Mouse (Mus musculus) ES-Bruce4 (cell line): ENCODE measurements around the gene Rinl. TPM values are rescaled to one million over a fixed set of nuclear protein-coding genes. Genes with fewer than 3 reads are reported as not detected.

Experiments used
- H3K27ac ChIP-seq: 2 replicates; pipeline ENCODE4 v1.5.1; 2012; ENCODE audit warnings: low read length, inconsistent platforms; ENCODE audit not compliant: insufficient read depth
- H3K27me3 ChIP-seq: 2 replicates; pipeline ENCODE4 v1.6.1; 2012; ENCODE audit warnings: mild to moderate bottlenecking, low read length, inconsistent platforms; ENCODE audit not compliant: control insufficient read depth, poor library complexity, insufficient read depth, severe bottlenecking
- H3K36me3 ChIP-seq: 2 replicates; pipeline ENCODE4 v1.6.1; 2012; ENCODE audit warnings: inconsistent platforms, mild to moderate bottlenecking, low read length, moderate library complexity; ENCODE audit not compliant: control insufficient read depth, poor library complexity, insufficient read depth, severe bottlenecking
- H3K4me1 ChIP-seq: one replicate; pipeline ENCODE4 v1.8.1; 2011; ENCODE audit warnings: low read length; ENCODE audit not compliant: control insufficient read depth, insufficient read depth
- H3K4me3 ChIP-seq: 2 replicates; pipeline ENCODE4 v1.5.1; 2011; ENCODE audit warnings: low read depth, mild to moderate bottlenecking, low read length
- H3K9ac ChIP-seq: 2 replicates; pipeline ENCODE4 v1.6.1; 2012; ENCODE audit warnings: low read depth, mild to moderate bottlenecking, inconsistent platforms; ENCODE audit not compliant: poor library complexity, severe bottlenecking
- H3K9me3 ChIP-seq: replicated peaks from 2 replicates; pipeline ENCODE4 v1.6.1; 2012; ENCODE audit warnings: mild to moderate bottlenecking, low read length, inconsistent platforms; ENCODE audit not compliant: control insufficient read depth, poor library complexity, insufficient read depth, severe bottlenecking
- CTCF ChIP-seq: IDR thresholded peaks from one replicate; pipeline ENCODE4 v1.8.1; 2011; ENCODE audit warnings: low read depth, low read length
- EP300 ChIP-seq: IDR thresholded peaks from 2 replicates; pipeline ENCODE4 v1.6.1; 2011; ENCODE audit warnings: low read depth, low read length; ENCODE audit not compliant: insufficient read depth
- POLR2A ChIP-seq: IDR thresholded peaks from one replicate; pipeline ENCODE4 v1.8.1; 2011; ENCODE audit warnings: low read length; ENCODE audit not compliant: insufficient read depth
- polyA plus RNA-seq: library from polyadenylated mRNA; stranded (reverse); fragments of >200 nt; gene quantifications from 2 replicates; pipeline ENCODE4 v1.2.4, GENCODE M21; 2011; ENCODE audit warnings: low read depth; ENCODE audit not compliant: missing spikeins, insufficient read depth, insufficient read length

Rinl gene
- polyA plus RNA-seq, 1 experiment, result 28.0 TPM

- Histone ChIP-seq H3K27me3 (no peaks in the 10 kb centered on the region), H3K4me1 (peaks cover 2% of the 10 kb centered on the region), H3K4me3 (no peak overlapping the region), H3K9ac (no peak overlapping the region), H3K9me3 (no peaks in the 10 kb centered on the region), H3K27ac (no peak overlapping the region), H3K36me3 (peaks cover 97% of the 10 kb centered on the region)
- TF ChIP-seq EP300 (no peak), CTCF (no peak), POLR2A (no peak)
These were observed 28.2 kb downstream of the Rinl start for GRCm38 (mm10) chr7:28816920-28817319.

DNA sequence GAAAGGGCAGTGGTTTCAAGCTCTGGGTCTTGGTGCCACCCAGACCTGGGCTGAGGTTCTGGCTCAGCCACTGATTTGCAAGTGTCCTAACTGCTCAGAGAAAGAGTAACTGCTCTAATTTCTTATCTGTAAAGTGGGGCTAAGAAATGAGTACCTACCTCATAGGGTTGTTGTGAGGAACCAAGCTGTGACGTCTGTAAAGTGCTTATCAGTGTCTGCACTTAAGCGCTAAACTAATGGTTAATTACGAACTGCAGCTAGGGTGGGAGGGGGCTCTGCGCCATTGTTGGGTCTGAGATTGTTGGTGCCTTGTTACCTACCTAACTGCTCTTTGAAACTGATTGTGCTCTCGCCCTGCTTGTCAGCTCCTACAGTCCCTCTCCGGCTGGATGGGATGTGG lies 28.8 kb downstream of the Rinl start:
- Histone ChIP-seq H3K9ac (no peak overlapping the region), H3K27ac (no peak overlapping the region), H3K4me1 (peaks cover 2% of the 10 kb centered on the region), H3K9me3 (no peaks in the 10 kb centered on the region), H3K4me3 (no peak overlapping the region), H3K27me3 (no peaks in the 10 kb centered on the region), H3K36me3 (peaks cover 96% of the 10 kb centered on the region)
- no peak for TF ChIP-seq POLR2A
- no peak for TF ChIP-seq CTCF
- no peak for TF ChIP-seq EP300

GRCm38 (mm10) chr7:28817957-28818356 lies 29.2 kb downstream of the Rinl start:
- peaks cover 92% of the 10 kb centered on the region for H3K36me3 ChIP-seq
- H3K4me1 ChIP-seq, result peaks cover 2% of the 10 kb centered on the region
- H3K27ac ChIP-seq, result no peak overlapping the region
- no peaks in the 10 kb centered on the region for H3K27me3 ChIP-seq
- no peak overlapping the region for H3K9ac ChIP-seq
- H3K9me3 ChIP-seq, result no peaks in the 10 kb centered on the region
- no peak overlapping the region for H3K4me3 ChIP-seq
- TF ChIP-seq EP300 (no peak), POLR2A (no peak), CTCF (no peak)

DNA sequence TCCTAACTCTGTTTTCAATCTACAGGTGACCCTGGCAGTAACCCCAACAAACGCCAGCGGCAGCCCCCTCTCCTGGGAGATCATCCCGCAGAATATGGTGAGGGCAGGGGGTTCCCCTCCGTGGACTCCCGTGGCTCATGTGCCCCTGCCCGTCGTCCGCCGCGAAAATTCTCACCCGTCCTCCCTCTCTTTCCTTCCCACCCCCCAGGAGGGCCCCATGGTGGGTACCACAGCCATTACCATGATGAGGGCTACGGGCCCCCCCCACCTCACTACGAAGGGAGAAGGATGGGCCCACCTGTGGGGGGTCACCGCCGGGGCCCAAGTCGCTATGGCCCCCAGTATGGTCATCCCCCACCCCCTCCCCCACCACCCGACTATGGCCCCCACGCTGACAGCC lies 29.7 kb downstream of the Rinl start:
- H3K27me3 ChIP-seq, result no peaks in the 10 kb centered on the region
- peaks cover 2% of the 10 kb centered on the region for H3K4me1 ChIP-seq
- H3K9me3 ChIP-seq, result no peaks in the 10 kb centered on the region
- H3K36me3 ChIP-seq, result peaks cover 87% of the 10 kb centered on the region
- H3K27ac ChIP-seq, result no peak overlapping the region
- TF ChIP-seq EP300 (no peak), POLR2A (no peak), CTCF (no peak)
- no peak overlapping the region for H3K9ac ChIP-seq
- H3K4me3 ChIP-seq, result no peak overlapping the region

DNA sequence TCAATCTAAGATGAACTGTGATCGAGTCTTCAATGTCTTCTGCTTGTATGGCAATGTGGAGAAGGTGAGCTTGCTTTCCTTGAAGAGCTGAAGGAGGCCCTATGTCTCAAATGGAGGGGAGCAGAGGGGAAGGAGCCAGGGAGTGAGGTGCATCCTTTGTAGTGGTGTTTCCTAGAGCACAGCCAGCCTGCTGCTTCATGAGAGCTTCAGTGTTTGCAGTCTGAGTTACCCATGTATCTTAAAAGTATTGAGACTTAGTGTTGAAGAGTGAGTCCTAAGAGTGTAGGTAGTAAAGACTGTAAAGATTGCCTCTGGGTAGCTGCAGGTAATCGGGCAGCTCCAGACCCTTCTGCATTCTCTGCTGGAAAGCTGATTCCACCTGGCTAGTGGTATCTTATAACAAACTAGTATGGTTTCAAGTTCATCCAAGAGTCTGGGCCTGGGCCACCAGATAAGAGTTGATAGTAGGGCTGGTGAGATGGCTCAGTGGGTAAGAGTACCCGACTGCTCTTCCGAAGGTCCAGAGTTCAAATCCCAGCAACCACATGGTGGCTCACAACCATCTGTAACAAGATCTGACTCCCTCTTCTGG lies 30.2 kb downstream of the Rinl start:
- Histone ChIP-seq H3K4me1 (peaks cover 2% of the 10 kb centered on the region), H3K4me3 (no peak overlapping the region), H3K27ac (no peak overlapping the region), H3K27me3 (no peaks in the 10 kb centered on the region), H3K9me3 (no peaks in the 10 kb centered on the region), H3K36me3 (peaks cover 82% of the 10 kb centered on the region), H3K9ac (no peak overlapping the region)
- TF ChIP-seq POLR2A (no peak), CTCF (no peak), EP300 (no peak)

GRCm38 (mm10) chr7:28819571-28819970 lies 30.8 kb downstream of the Rinl start:
- Histone ChIP-seq H3K27ac (no peak overlapping the region), H3K36me3 (peaks cover 76% of the 10 kb centered on the region), H3K4me3 (no peak overlapping the region), H3K27me3 (no peaks in the 10 kb centered on the region), H3K9me3 (no peaks in the 10 kb centered on the region), H3K9ac (no peak overlapping the region), H3K4me1 (no peaks in the 10 kb centered on the region)
- TF ChIP-seq POLR2A, result no peak
